Mouse (Mus musculus) C2C12 (cell line): Measurements from ENCODE around the gene Grk6.

Experiments
- CTCF ChIP-seq: IDR thresholded peaks from one replicate; pipeline ENCODE4 v1.5.1; 2011; ENCODE audit not compliant: control insufficient read depth, insufficient read depth, insufficient read length
- USF1 ChIP-seq: IDR thresholded peaks from one replicate; pipeline ENCODE4 v1.6.1; 2011; ENCODE audit warnings: low read depth, mild to moderate bottlenecking, control low read depth, moderate library complexity

GRCm38 (mm10) chr13:55477492-55477891 lies 32.6 kb downstream of the Grk6 start:
- TF ChIP-seq CTCF (no peak), USF1 (no peak)
